Mouse (Mus musculus): ENCODE data around the gene Entpd5.
"Not testable (repeated sequence)": the region's sequence is repeated elsewhere in the genome, so short reads cannot be mapped to it uniquely, and the experiment has no call there.

Gene Entpd5

GRCm38 (mm10) chr12:84399135-84399534, 9.7 kb downstream of the Entpd5 start:
- no peak for DNase-seq (ENCODE audit: low spot score)

- no peak for DNase-seq (ENCODE audit: low spot score)
Measured at GRCm38 (mm10) chr12:84398629-84399028, 10.2 kb downstream of the Entpd5 start.

- DNase-seq (ENCODE audit: low spot score): no peak
Measured at GRCm38 (mm10) chr12:84397685-84398084, 11.1 kb downstream of the Entpd5 start.

GRCm38 (mm10) chr12:84396947-84397679, 11.7 kb downstream of the Entpd5 start:
- no peak for DNase-seq (ENCODE audit: low spot score)

- DNase-seq (ENCODE audit: low spot score): no peak
Measured at GRCm38 (mm10) chr12:84393847-84394246, 15.0 kb downstream of the Entpd5 start.

- DNase-seq (ENCODE audit: low spot score): no peak
Measured at GRCm38 (mm10) chr12:84392681-84393080, 16.1 kb downstream of the Entpd5 start.

GRCm38 (mm10) chr12:84390336-84390735, 18.5 kb downstream of the Entpd5 start:
- no peak for DNase-seq (ENCODE audit: low spot score)

GRCm38 (mm10) chr12:84388774-84389400, 19.9 kb downstream of the Entpd5 start:
- no peak for DNase-seq (ENCODE audit: low spot score)

- DNase-seq (ENCODE audit: low spot score): no peak
Measured at GRCm38 (mm10) chr12:84388097-84388496, 20.7 kb downstream of the Entpd5 start.

- DNase-seq (ENCODE audit: low spot score): no peak
Measured at GRCm38 (mm10) chr12:84385408-84385807, 23.4 kb downstream of the Entpd5 start.

GRCm38 (mm10) chr12:84384644-84385081, 24.2 kb downstream of the Entpd5 start:
- DNase-seq (ENCODE audit: low spot score): no peak

- DNase-seq (ENCODE audit: low spot score): no peak
Measured at GRCm38 (mm10) chr12:84382369-84382768, 26.5 kb downstream of the Entpd5 start.

- peak; percentile 21 for DNase-seq (ENCODE audit: low spot score)
Measured at GRCm38 (mm10) chr12:84373831-84374481, 34.9 kb downstream of the Entpd5 start.

- no peak for DNase-seq (ENCODE audit: low spot score)
Measured at GRCm38 (mm10) chr12:84371647-84372046, 37.2 kb downstream of the Entpd5 start.

GRCm38 (mm10) chr12:84366971-84367370, 41.9 kb downstream of the Entpd5 start:
- no peak for DNase-seq (ENCODE audit: low spot score)

- no peak for DNase-seq (ENCODE audit: low spot score)
Measured at GRCm38 (mm10) chr12:84365137-84365536, 43.7 kb downstream of the Entpd5 start.

- DNase-seq (ENCODE audit: low spot score): no peak
Measured at GRCm38 (mm10) chr12:84364291-84364690, 44.5 kb downstream of the Entpd5 start.

GRCm38 (mm10) chr12:84362872-84363271, 46.0 kb downstream of the Entpd5 start:
- DNase-seq (ENCODE audit: low spot score): no peak

GRCm38 (mm10) chr12:84361555-84362489, 47.0 kb downstream of the Entpd5 start, which contains the start of the genes Coq6 and Fam161b:
Gene Coq6, plus strand, starts transcription at chr12:84361657.
Gene Fam161b, minus strand, starts transcription at chr12:84361833.
- DNase-seq (ENCODE audit: low spot score): peak; percentile 99

GRCm38 (mm10) chr12:84358699-84359098, 50.1 kb downstream of the Entpd5 start:
- DNase-seq (ENCODE audit: low spot score): not testable (repeated sequence)

GRCm38 (mm10) chr12:84347192-84347591, 61.6 kb downstream of the Entpd5 start:
- peak; percentile 47 for DNase-seq (ENCODE audit: low spot score)

Data from MN1 (cell line).